Mouse (Mus musculus) midbrain, embryonic 11.5 days (tissue): ENCODE results near the gene Rfng. TPM values are rescaled to one million over a fixed set of nuclear protein-coding genes. Genes with fewer than 3 reads are reported as not detected.
"Not testable (repeated sequence)": the region's sequence is repeated elsewhere in the genome, so short reads cannot be mapped to it uniquely, and the experiment has no call there.

ENCODE experiments used
- ATAC-seq: fragments of 200-750 bp; cut with Nextera tagmentation; 2 replicates; pipeline ENCODE4 v1.8.0; 2017; ENCODE audit warnings: moderate TSS enrichment, moderate library complexity; ENCODE audit not compliant: low FRiP score
- DNase-seq: peaks from one replicate; pipeline ENCODE4 v3.0.0; 2015; ENCODE audit warnings: low spot score; ENCODE audit errors: missing footprints
- H3K27ac ChIP-seq: fragments of 300-500 bp; sonication (generic); 2 replicates; pipeline ENCODE4 v1.5.1; 2014; ENCODE audit warnings: low read depth, low read length
- H3K27me3 ChIP-seq: fragments of 300-500 bp; sonication (generic); 2 replicates; pipeline ENCODE4 v1.6.1; 2014; ENCODE audit warnings: mild to moderate bottlenecking, low read length, moderate library complexity, mixed read lengths; ENCODE audit not compliant: control insufficient read depth, insufficient read depth
- H3K36me3 ChIP-seq: fragments of 300-500 bp; sonication (generic); 2 replicates; pipeline ENCODE4 v1.6.1; 2014; ENCODE audit warnings: mild to moderate bottlenecking, low read length, moderate library complexity, mixed read lengths; ENCODE audit not compliant: control insufficient read depth, insufficient read depth
- H3K4me1 ChIP-seq: fragments of 300-500 bp; sonication (generic); 2 replicates; pipeline ENCODE4 v1.6.1; 2014; ENCODE audit warnings: low read length; ENCODE audit not compliant: control insufficient read depth, insufficient read depth
- H3K4me2 ChIP-seq: fragments of 300-500 bp; sonication (generic); 2 replicates; pipeline ENCODE4 v1.6.1; 2014; ENCODE audit warnings: mild to moderate bottlenecking, moderate library complexity
- H3K4me3 ChIP-seq: fragments of 300-500 bp; sonication (generic); 2 replicates; pipeline ENCODE4 v1.5.1; 2014; ENCODE audit warnings: low read depth, low read length
- H3K9ac ChIP-seq: fragments of 300-500 bp; sonication (generic); 2 replicates; pipeline ENCODE4 v1.6.1; 2014; ENCODE audit warnings: low read length
- H3K9me3 ChIP-seq: fragments of 300-500 bp; sonication (generic); 2 replicates; pipeline ENCODE4 v1.6.1; 2016; ENCODE audit warnings: low read length; ENCODE audit not compliant: control insufficient read depth
- WGBS: fragments of 180-500 bp; shearing (Covaris S2); extraction: QIAGEN DNeasy Blood & Tissue Kit; methylation state at CpG from one replicate; pipeline ENCODE4 v1.1.7; 2014; 5-methylcytosine and 5-hydroxymethylcytosine counted together
- polyA plus RNA-seq: library from polyadenylated mRNA; unstranded; fragments of >200 nt; fragmentation: Nextera tagmentation; extraction: Ambion mirVana; gene quantifications from 2 replicates; pipeline ENCODE4 v1.2.1, GENCODE M21; 2014

The Rfng gene
- polyA plus RNA-seq, 1 experiment from 2014 or later: 30.6 TPM

DNA sequence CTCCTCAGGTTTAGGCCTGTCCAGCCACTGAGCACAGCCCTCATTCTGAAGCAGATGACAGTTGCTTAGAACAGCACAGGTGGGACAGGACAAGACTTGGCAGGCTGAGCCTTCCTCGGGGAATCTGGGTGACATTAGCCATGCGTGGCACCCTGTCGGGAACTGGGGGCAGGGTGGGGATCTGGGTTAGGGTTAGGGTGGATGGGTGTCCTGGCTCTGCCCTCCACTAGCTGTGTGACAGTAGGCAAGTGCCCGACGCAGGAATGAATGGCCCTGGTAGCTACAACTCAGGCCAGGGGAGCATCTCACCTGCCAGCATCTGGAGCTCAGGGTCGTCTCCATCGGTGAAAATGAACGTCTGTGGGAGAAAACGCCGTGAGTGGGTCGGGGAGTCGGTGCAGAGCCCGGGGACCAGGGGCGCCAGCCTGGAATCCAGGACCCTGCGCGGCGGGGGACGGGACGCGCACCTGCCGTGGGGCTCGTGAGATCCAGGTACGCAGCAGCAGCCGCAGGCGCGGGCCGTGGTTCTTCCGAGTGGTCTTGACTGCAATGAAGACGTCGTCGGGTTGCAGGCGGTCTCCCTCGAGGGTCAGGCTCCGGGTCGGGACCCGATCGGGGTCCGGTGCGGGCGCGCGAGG is 462 bp downstream of the Rfng start:
- H3K36me3 ChIP-seq: no peaks in the 10 kb centered on the region; the same call in 1 of the 2 replicates
- peak overlapping the region; percentile 97 for H3K4me2 ChIP-seq
- WGBS: 2% methylated on average over 42 of the region's 42 CpGs
- H3K27me3 ChIP-seq: no peaks in the 10 kb centered on the region
- peak; percentile 94 for DNase-seq
- no peaks in the 10 kb centered on the region for H3K9me3 ChIP-seq
- peak overlapping the region; percentile 40; the same call in 1 of the 2 replicates for H3K27ac ChIP-seq
- peak; percentile 41; the same call in 1 of the 2 replicates for ATAC-seq
- H3K4me3 ChIP-seq: peak overlapping the region; percentile 99
- H3K9ac ChIP-seq: peak overlapping the region; percentile 91
- peaks cover 15% of the 10 kb centered on the region for H3K4me1 ChIP-seq

DNA sequence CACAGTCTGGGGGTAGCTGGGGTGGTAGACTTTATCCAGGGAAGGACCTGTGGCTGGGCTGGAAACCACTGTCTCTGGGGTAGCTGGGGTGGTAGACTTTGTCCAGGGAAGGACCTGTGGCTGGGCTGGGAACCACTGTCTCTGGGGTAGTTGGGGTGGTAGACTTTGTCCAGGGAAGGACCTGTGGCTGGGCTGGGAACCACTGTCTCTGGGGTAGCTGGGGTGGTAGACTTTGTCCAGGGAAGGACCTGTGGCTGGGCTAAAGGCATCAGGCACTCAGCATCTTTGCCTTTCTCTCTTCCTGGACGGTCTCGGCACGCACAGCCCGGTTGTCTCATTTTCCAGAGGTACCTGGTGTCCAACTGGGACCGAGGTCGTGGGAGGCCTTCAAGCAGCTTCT is 2.6 kb downstream of the Rfng start:
- not testable (repeated sequence) for DNase-seq, H3K9ac ChIP-seq, H3K4me2 ChIP-seq, H3K27ac ChIP-seq, H3K36me3 ChIP-seq, H3K9me3 ChIP-seq, H3K27me3 ChIP-seq, ATAC-seq, H3K4me3 ChIP-seq
- WGBS: 93% methylated on average over 6 of the region's 6 CpGs
- peaks cover 15% of the 10 kb centered on the region for H3K4me1 ChIP-seq

DNA sequence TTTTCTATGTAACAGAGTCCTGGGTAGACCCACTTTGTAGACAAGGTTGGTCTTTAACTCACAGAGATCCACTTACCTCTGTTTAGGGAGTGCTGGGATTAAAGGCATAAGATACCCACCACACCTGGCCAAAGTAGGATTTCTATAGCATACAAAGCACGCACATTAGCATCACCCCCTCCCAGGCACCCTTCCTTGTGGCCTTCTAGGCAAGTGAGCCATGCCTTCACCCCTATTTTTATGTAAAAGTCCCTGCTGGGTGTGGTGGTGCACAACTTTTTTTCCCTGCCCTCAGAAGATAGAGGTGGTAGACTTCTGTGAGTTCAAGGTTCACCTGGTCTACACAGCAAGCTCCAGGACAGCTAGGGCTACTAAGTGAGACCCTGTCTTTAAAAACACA is 4.1 kb downstream of the Rfng start:
- no peaks in the 10 kb centered on the region for H3K27me3 ChIP-seq
- ATAC-seq (no peak), DNase-seq (no peak)
- no peak overlapping the region for H3K4me3 ChIP-seq
- 66% methylated on average over 1 of the region's 1 CpGs for WGBS
- H3K4me1 ChIP-seq: peaks cover 9% of the 10 kb centered on the region
- H3K27ac ChIP-seq: no peak overlapping the region
- no peaks in the 10 kb centered on the region; the same call in 1 of the 2 replicates for H3K36me3 ChIP-seq
- H3K9ac ChIP-seq: no peak overlapping the region
- no peak overlapping the region for H3K4me2 ChIP-seq
- H3K9me3 ChIP-seq: no peaks in the 10 kb centered on the region

DNA sequence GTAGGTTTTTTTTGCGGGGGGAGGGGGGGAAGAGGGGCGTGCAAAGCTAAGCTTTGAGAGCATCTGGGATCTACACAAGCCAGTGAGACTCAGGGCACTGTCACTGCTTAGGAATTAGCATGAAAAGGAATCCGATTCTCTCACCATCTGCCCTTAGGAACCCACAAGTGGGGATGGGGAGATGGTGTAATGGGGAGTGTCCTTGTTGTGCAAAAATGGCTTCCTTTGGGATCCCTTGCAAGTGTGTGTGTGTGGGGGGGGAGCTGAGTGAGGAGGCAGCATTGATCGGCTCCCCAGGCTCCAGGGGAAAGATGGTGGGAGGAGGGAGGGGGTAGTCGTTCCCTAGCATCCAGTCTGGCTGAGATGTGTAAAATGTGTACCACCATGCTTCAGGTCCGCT is 6.9 kb downstream of the Rfng start:
- Histone ChIP-seq H3K4me2 (no peak overlapping the region), H3K4me3 (no peak overlapping the region), H3K27ac (no peak overlapping the region), H3K9me3 (no peaks in the 10 kb centered on the region), H3K27me3 (no peaks in the 10 kb centered on the region), H3K9ac (no peak overlapping the region), H3K36me3 (no peaks in the 10 kb centered on the region; the same call in 1 of the 2 replicates), H3K4me1 (no peaks in the 10 kb centered on the region; the same call in 1 of the 2 replicates)
- ATAC-seq (no peak), DNase-seq (peak; percentile 61)
- 36% methylated on average over 6 of the region's 6 CpGs for WGBS

DNA sequence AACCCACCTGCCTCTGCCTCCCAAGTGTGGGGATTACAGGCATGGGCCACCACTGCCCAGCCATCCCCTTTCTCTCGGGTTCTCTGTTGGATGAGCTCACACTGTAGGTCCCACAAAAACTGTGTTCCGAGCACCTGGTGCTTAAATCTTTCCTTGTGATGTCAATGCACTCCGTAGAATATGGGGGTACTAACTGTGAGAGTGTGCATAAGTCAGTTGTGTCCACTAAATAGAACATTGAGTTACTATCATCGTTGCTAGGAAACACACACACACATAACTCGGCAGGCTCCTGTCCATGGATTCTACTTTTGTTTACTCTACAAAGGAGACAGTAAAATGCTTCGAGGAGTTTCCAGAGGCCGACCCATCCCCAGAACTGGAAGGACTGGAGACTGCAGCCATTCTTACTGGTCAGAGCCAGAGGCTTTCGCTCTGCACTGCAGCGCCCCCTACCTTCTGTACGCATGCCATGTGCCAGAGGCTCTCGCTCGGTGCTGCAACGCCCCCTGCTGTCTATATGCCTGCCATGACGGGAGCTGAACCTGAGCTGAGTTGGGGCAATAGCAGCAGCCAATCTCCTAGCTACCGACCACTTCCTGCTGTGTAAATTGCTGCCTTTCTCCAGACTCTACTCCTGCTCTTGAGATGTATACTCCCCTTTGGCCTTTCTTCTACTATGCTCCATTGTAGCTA is 8.1 kb downstream of the Rfng start:
- no peaks in the 10 kb centered on the region for H3K36me3 ChIP-seq
- DNase-seq (peak; percentile 99), ATAC-seq (peak; percentile 79)
- no peak overlapping the region for H3K4me2 ChIP-seq
- no peaks in the 10 kb centered on the region; the same call in 1 of the 2 replicates for H3K4me1 ChIP-seq
- 28% methylated on average over 15 of the region's 15 CpGs for WGBS
- no peak overlapping the region for H3K9ac ChIP-seq
- no peaks in the 10 kb centered on the region for H3K27me3 ChIP-seq
- H3K9me3 ChIP-seq: no peaks in the 10 kb centered on the region
- H3K27ac ChIP-seq: no peak overlapping the region
- H3K4me3 ChIP-seq: no peak overlapping the region

DNA sequence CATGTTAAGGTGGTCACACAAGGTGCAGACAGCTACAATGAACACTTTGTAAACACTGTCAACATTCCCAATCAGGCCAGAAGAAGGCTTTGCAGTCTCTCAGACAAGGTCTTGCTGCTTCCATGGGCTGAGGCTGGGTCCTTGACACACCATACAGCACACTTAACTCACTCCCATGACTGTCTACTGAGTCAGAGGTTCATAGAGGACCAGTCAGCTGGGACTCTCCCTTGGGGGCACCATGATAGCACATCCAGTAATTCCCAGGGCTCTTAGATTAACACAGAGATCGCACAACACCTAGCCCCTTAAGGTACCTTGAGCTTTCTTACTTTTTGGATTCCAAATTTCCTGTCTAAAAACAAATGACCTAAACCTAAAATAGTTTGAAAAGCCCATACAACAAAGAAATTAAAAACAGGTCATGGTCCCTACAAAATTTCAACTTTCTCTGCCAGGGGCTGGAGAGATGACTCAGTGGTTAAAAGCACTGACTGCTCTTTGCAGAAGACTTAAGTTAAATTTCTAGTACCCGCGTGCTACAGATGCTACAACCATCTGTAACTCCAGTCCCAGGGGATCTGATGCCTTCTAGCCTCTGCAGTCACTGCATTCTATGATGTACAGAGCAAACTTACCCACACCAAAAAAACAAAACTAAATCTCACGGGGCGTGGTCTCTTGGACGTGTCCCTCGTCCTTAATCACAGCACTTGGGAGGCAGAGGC is 10.4 kb downstream of the Rfng start:
- Histone ChIP-seq H3K9me3 (no peaks in the 10 kb centered on the region), H3K4me2 (no peak overlapping the region), H3K36me3 (no peaks in the 10 kb centered on the region), H3K27ac (no peak overlapping the region), H3K4me3 (no peak overlapping the region), H3K27me3 (no peaks in the 10 kb centered on the region), H3K9ac (no peak overlapping the region), H3K4me1 (no peaks in the 10 kb centered on the region; the same call in 1 of the 2 replicates)
- WGBS: 89% methylated on average over 7 of the region's 7 CpGs
- ATAC-seq (no peak), DNase-seq (peak; percentile 75)

DNA sequence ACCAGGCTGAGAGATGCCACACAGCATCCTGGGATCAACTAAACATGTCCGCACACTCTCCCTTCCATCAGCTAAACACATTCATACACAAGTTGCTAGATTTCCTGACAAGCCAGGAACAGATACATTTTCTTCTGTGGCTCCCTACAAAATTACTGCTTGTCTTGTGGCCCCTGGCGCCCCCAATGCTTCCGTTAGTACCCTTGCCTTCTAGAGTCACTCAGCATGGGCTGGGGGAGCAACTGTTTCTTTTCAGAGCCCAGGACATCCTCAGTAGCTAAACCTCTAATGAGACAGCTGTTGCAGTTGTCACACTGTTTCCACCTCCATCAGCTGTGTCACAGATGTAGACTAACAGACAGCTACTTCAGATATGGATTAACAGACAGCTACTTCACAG is 11.3 kb downstream of the Rfng start:
- WGBS: 78% methylated on average over 3 of the region's 3 CpGs
- Histone ChIP-seq H3K27ac (no peak overlapping the region), H3K36me3 (no peaks in the 10 kb centered on the region), H3K4me1 (no peaks in the 10 kb centered on the region; the same call in 1 of the 2 replicates), H3K9me3 (no peaks in the 10 kb centered on the region), H3K4me2 (no peak overlapping the region), H3K27me3 (no peaks in the 10 kb centered on the region), H3K4me3 (no peak overlapping the region), H3K9ac (no peak overlapping the region)
- ATAC-seq: no peak
- peak; percentile 74 for DNase-seq

DNA sequence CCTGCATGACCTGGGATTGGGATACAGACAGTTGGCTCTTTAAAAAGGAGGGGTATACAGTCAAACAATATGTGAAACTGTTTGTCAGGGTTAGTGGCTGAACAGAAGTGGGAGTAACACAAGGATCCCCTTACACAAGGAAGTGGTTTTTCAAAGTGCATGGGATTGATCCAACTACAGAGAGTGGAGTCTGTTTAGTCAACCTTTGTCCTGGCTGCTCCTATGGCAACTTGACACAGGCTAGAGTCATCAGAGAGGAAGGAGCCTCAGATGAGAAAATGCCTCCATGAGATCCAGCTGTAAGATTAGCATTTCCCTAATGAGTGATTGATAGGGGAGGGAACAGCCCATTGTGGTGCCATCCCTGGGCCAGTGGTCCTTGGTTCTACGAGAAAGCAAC is 15.8 kb downstream of the Rfng start:
- WGBS: 66% methylated on average over 1 of the region's 1 CpGs

DNA sequence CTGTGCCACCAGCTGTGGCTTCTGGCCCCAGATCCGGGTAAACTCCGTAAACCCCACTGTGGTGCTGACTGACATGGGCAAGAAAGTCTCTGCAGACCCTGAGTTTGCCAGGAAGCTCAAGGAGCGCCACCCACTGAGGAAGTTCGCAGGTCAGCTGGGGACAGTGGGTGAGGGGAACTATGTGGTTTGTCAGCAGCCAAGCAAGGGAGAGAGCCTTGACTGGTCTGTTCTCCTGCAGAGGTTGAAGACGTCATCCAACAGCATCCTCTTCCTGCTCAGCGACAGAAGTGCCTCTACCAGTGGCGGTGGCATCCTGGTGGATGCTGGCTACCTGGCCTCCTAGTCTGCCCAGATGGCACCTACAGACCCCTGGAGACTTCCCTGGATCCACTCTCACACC is 17.0 kb downstream of the Rfng start:
- not testable (repeated sequence) for H3K27ac ChIP-seq, DNase-seq, H3K4me2 ChIP-seq, H3K4me1 ChIP-seq, H3K27me3 ChIP-seq, H3K36me3 ChIP-seq, H3K9me3 ChIP-seq, H3K9ac ChIP-seq, ATAC-seq, H3K4me3 ChIP-seq
- WGBS: 81% methylated on average over 3 of the region's 7 CpGs

More for the DNA sequence above, 15.8 kb downstream of the Rfng start:
- H3K27ac ChIP-seq: no peak overlapping the region
- no peak overlapping the region for H3K9ac ChIP-seq
- no peak overlapping the region for H3K4me2 ChIP-seq
- no peaks in the 10 kb centered on the region for H3K9me3 ChIP-seq
- H3K27me3 ChIP-seq: no peaks in the 10 kb centered on the region
- DNase-seq: no peak
- no peak overlapping the region for H3K4me3 ChIP-seq
- no peaks in the 10 kb centered on the region for H3K4me1 ChIP-seq
- H3K36me3 ChIP-seq: no peaks in the 10 kb centered on the region
- no peak for ATAC-seq
